Mouse (Mus musculus) lung, postnatal 14 days (tissue): ENCODE measurements at regions not wholly inside any gene's neighbourhood (a gene's known extent, or its start where the extent isn't known, plus 50 kb on each side); places are given as distances from the start of the nearest gene placed in this dataset.
A peak's percentile ranks its signal among the peaks of the same experiment; 100 is the strongest.

Source experiments
- DNase-seq: peaks from one replicate; pipeline ENCODE4 v3.0.0; 2021

GRCm38 (mm10) chr19:37492572-37492971 is 57.6 kb upstream of the Exoc6 start:
- DNase-seq, result no peak

- no peak for DNase-seq
These were observed 56.8 kb upstream of the Exoc6 start for GRCm38 (mm10) chr19:37493378-37493777.

GRCm38 (mm10) chr19:37493921-37494485 is 56.2 kb upstream of the Exoc6 start:
- DNase-seq, result peak; percentile 30

DNA sequence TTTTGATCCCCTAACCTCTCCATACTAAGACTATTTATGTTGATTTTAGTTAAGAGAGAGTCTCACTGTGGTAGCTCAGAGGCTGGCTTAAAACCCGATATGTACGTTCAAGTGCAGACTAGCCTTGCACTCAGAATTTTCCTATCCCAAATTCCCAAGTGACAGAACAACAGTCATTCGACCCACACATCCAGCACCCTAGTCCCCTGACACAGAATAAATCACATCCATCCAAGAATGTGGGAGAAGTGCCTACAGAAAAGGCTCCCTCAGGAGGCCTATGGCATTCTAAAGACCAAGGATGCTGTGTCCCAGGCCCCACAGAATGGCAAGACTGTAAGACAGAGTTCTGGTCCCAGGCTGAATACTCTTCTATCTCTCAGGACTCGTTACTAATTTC is 55.4 kb upstream of the Exoc6 start:
- no peak for DNase-seq

DNA sequence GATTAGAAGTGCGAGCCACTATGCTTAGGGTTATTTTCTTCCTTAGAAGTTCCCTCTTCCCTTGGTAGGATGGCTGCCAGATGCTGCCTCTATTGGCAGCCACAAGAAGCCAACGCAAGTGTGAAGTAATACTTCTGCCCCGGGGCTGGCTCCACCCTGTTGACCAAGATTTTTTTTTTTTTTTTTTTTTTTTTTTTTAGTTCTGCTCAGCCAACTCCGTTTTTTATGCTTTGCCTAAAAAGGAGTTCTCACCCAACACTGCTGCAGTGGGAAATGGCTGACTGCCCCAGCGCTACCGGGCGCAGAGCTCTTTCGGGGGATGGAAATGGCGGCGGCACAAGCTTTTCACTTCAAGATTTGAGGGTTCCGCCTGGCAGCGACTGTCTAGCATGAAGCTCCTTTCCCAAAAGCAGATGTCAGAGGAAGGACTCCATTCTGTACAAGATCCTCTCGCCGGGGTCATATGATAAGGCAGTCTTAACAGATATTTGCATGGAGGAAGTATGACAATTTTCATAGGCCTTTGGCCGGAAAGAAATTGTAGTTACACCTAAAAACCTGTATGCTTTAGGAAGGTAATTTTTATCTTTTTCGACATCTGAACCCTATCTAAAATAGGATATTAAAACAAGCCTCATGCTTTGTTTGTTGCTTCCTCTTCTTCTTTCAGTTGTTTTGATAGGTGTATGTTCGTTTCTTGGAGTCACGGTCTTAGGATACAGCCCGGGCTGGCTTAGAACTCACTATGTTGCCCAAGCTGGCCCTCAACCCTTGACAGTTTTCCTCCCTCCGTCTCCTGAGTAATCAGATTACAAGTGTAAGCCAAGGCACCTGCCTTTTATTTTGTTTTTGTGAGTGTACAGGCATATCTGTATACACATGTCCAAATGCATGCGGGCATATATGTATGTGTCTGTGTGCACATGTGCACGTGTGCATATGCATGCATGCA is 54.6 kb upstream of the Exoc6 start:
- DNase-seq, result peak; percentile 22

DNA sequence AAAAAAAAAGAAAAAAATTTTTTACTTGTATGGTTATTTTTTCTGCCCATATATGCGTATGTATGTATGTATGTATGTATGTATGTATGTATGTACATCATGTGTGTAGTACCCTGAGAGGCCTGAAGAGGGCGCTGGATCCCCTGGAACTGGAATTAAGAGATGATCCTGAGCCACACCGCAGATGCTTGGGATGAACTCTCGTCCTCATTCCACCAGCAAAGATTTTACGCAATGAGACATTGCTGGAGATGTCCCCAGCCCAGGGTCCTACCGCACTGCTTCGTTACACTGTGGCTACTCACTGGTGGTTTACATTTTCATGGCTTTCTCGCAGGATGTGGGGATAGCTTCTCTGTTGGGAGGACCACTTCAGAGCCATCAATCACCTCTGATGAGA is 53.5 kb upstream of the Exoc6 start:
- no peak for DNase-seq

GRCm38 (mm10) chr19:37497161-37497560 is 53.1 kb upstream of the Exoc6 start:
- DNase-seq, result no peak

- DNase-seq, result no peak
These were observed 51.8 kb upstream of the Exoc6 start for GRCm38 (mm10) chr19:37498438-37498837.
